10 mouse cellular contexts compared by ENCODE assay signal in genomic region chr2:131188311-131188710, GRCm38 (mm10). TPM values are rescaled to one million over a fixed set of nuclear protein-coding genes. Genes with fewer than 3 reads are reported as not detected.
A peak's percentile ranks its signal among the peaks of the same experiment; 100 is the strongest.
DNase-seq lines count a peak whose midpoint lies in the region; ATAC-seq and TF ChIP-seq lines count a peak whose summit lies in the region.
"Had no signal": no experiment of that assay in that cellular context is flagged by ENCODE, and none has a peak within 500 bp of the region (broad histone marks: within the 10 kb centered on the region; RNA-seq: fewer than 3 reads in every experiment).

No protein-coding gene starts in this region.

- H3K27ac ChIP-seq in heart, embryonic 16.5 days (ENCODE audit: low read length): no peak overlapping the region
- H3K27ac ChIP-seq in liver, embryonic 14.5 days: peak overlapping the region; percentile 90

- WGBS in heart, embryonic 16.5 days: 90% methylated on average over 5 of the region's 5 CpGs
- 59% methylated on average over 5 of the region's 5 CpGs for WGBS in liver, embryonic 14.5 days (ENCODE audit: insufficient replicate concordance)

- peak; percentile 42; the same call in 1 of the 2 replicates for TF ChIP-seq EP300 in liver, embryonic 14.5 days (IDR thresholded peaks at IDR 0.05; ENCODE audit: low read depth)

- H3K9me3 ChIP-seq in heart, embryonic 16.5 days (replicated peaks; ENCODE audit: control insufficient read depth, low read length): no peaks in the 10 kb centered on the region
- H3K9me3 ChIP-seq in liver, embryonic 14.5 days (ENCODE audit: control insufficient read depth, low read length): no peaks in the 10 kb centered on the region

- TF ChIP-seq CTCF in liver, embryonic 14.5 days (IDR thresholded peaks at IDR 0.05; ENCODE audit: low read depth): peak; percentile 70

- H3K36me3 ChIP-seq in heart, embryonic 16.5 days (ENCODE audit: control insufficient read depth, insufficient read depth): peaks cover 19% of the 10 kb centered on the region
- H3K36me3 ChIP-seq in liver, embryonic 14.5 days (replicated peaks; ENCODE audit: control insufficient read depth, insufficient read depth, low read depth): peaks cover 51% of the 10 kb centered on the region

- DNase-seq in heart, postnatal 14 days: no peak
- peak; percentile 68 for DNase-seq in CD4-positive, CD25-positive, alpha-beta regulatory T cell, adult 2 months (ENCODE audit: low read depth, low spot score)
- peak in 2 of 3 experiments; percentile 64 to 67 for DNase-seq in liver, embryonic 14.5 days (ENCODE audit: low read depth in 3 of 3, low spot score in 3 of 3)
- DNase-seq in cerebellum, adult 9-10 months: no peak
- no peak for DNase-seq in c-Kit-positive CD71-positive TER-119-positive erythroid progenitor cells, embryonic 14.5 days (ENCODE audit: low spot score)
- DNase-seq in thymus, postnatal 25 days: no peak
- DNase-seq: heart, postnatal 36 days; left cerebral cortex, postnatal 4 days had no signal

- peak overlapping the region; percentile 76; the same call in 1 of the 2 replicates for H3K4me2 ChIP-seq in heart, embryonic 16.5 days (ENCODE audit: low read depth, low read length)
- H3K4me2 ChIP-seq in liver, embryonic 14.5 days (ENCODE audit: low read depth): peak overlapping the region; percentile 98

- no peaks in the 10 kb centered on the region for H3K27me3 ChIP-seq in heart, embryonic 16.5 days (ENCODE audit: control insufficient read depth, insufficient read depth, low read length)
- H3K27me3 ChIP-seq in liver, embryonic 14.5 days (ENCODE audit: control insufficient read depth, insufficient read depth, low read length): no peaks in the 10 kb centered on the region

- no peak for ATAC-seq in heart, embryonic 16.5 days (replicated peaks; ENCODE audit: extremely low read depth, insufficient read depth, low FRiP score)
- peak; percentile 64 for ATAC-seq in erythroid progenitor cell, adult 5-6 weeks (replicated peaks; ENCODE audit: low FRiP score, poor library complexity, severe bottlenecking)
- ATAC-seq in liver, embryonic 14.5 days (ENCODE audit: insufficient read depth): peak; percentile 13; the same call in 1 of the 2 replicates

- intact Hi-C loops in heart, postnatal 14 days (cut with DNase I): no loop called here

- peaks cover 22% of the 10 kb centered on the region for H3K4me1 ChIP-seq in heart, embryonic 16.5 days (ENCODE audit: control insufficient read depth, insufficient read depth, low read length)
- peaks cover 27 to 34% of the 10 kb centered on the region in 2 experiments for H3K4me1 ChIP-seq in liver, embryonic 14.5 days (replicated peaks; ENCODE audit: control insufficient read depth in 2 of 2, insufficient read depth in 2 of 2, low read length in 1 of 2)

- no peak overlapping the region for H3K4me3 ChIP-seq in heart, embryonic 16.5 days (ENCODE audit: low read length)
- H3K4me3 ChIP-seq in liver, embryonic 14.5 days (ENCODE audit: insufficient read depth in 1 of 2, low read depth in 2 of 2, low read length in 2 of 2): peak overlapping the region; percentile 76 to 78

- H3K9ac ChIP-seq in heart, embryonic 16.5 days (ENCODE audit: low read length): no peak overlapping the region
- peak overlapping the region; percentile 95 for H3K9ac ChIP-seq in liver, embryonic 14.5 days (replicated peaks)

RNA-seq across cellular contexts. Expression of gene Spef1, which starts 1.2 kb away (rescaled TPM):
- 2.0 and 2.8 TPM in 2 replicates for polyA plus RNA-seq in heart, embryonic 16.5 days (2015; fragmentation: Nextera tagmentation; extraction: Ambion mirVana)
- total RNA-seq in heart, postnatal 14 days (2021): 1 to 10 TPM; 7.6 to 8.3 TPM
- total RNA-seq in erythroid progenitor cell, adult 5-6 weeks (2015; ENCODE audit: low replicate concordance): 4.6 and 4.7 TPM in 2 replicates
- total RNA-seq in erythroid progenitor cell, adult 5-6 weeks (2017; ENCODE audit: low replicate concordance): 4.1 and 6.4 TPM in 2 replicates
- 2.2 TPM in 2 replicates for polyA plus RNA-seq in liver, embryonic 14.5 days (2012; rRNA removed)
- polyA plus RNA-seq in liver, embryonic 14.5 days (2014; fragmentation: Nextera tagmentation; extraction: Ambion mirVana): 1.3 and 1.4 TPM in 2 replicates

RNA-seq across cellular contexts. Expression of gene Cdc25b, which starts 1.6 kb away (rescaled TPM):
- 50.4 and 55.8 TPM in 2 replicates for polyA plus RNA-seq in heart, embryonic 16.5 days (2015; fragmentation: Nextera tagmentation; extraction: Ambion mirVana)
- 10 to 100 TPM; 12.2 to 14.4 TPM for total RNA-seq in heart, postnatal 14 days (2021)
- total RNA-seq in erythroid progenitor cell, adult 5-6 weeks (2015; ENCODE audit: low replicate concordance): 345 and 367 TPM in 2 replicates
- total RNA-seq in erythroid progenitor cell, adult 5-6 weeks (2017; ENCODE audit: low replicate concordance): 664 and 783 TPM in 2 replicates
- polyA plus RNA-seq in liver, embryonic 14.5 days (2012; rRNA removed): 156 and 166 TPM in 2 replicates
- polyA plus RNA-seq in liver, embryonic 14.5 days (2014; fragmentation: Nextera tagmentation; extraction: Ambion mirVana): 184 and 209 TPM in 2 replicates

RNA-seq across cellular contexts. Expression of gene Cenpb, which starts 8.4 kb away (rescaled TPM):
- 7.4 and 7.9 TPM in 2 replicates for polyA plus RNA-seq in heart, embryonic 16.5 days (2015; fragmentation: Nextera tagmentation; extraction: Ambion mirVana)
- total RNA-seq in heart, postnatal 14 days (2021): 10 to 100 TPM; 60.6 to 61.0 TPM
- total RNA-seq in erythroid progenitor cell, adult 5-6 weeks (2015; ENCODE audit: low replicate concordance): 8.3 and 8.8 TPM in 2 replicates
- total RNA-seq in erythroid progenitor cell, adult 5-6 weeks (2017; ENCODE audit: low replicate concordance): 12.5 and 15.1 TPM in 2 replicates
- 11.0 and 12.4 TPM in 2 replicates for polyA plus RNA-seq in liver, embryonic 14.5 days (2012; rRNA removed)
- 2.7 and 3.0 TPM in 2 replicates for polyA plus RNA-seq in liver, embryonic 14.5 days (2014; fragmentation: Nextera tagmentation; extraction: Ambion mirVana)

RNA-seq across cellular contexts. Expression of gene Ap5s1, which starts 18.6 kb away (rescaled TPM):
- polyA plus RNA-seq in heart, embryonic 16.5 days (2015; fragmentation: Nextera tagmentation; extraction: Ambion mirVana): 40.7 and 41.9 TPM in 2 replicates
- 10 to 100 TPM; 37.3 to 40.8 TPM for total RNA-seq in heart, postnatal 14 days (2021)
- total RNA-seq in erythroid progenitor cell, adult 5-6 weeks (2015; ENCODE audit: low replicate concordance): 10.8 and 11.3 TPM in 2 replicates
- 10.9 and 11.4 TPM in 2 replicates for total RNA-seq in erythroid progenitor cell, adult 5-6 weeks (2017; ENCODE audit: low replicate concordance)
- 19.5 and 20.0 TPM in 2 replicates for polyA plus RNA-seq in liver, embryonic 14.5 days (2012; rRNA removed)
- 13.1 and 17.0 TPM in 2 replicates for polyA plus RNA-seq in liver, embryonic 14.5 days (2014; fragmentation: Nextera tagmentation; extraction: Ambion mirVana)

RNA-seq across cellular contexts. Expression of gene 1700037H04Rik, which starts 28.4 kb away (rescaled TPM):
- 65.1 and 73.7 TPM in 2 replicates for polyA plus RNA-seq in heart, embryonic 16.5 days (2015; fragmentation: Nextera tagmentation; extraction: Ambion mirVana)
- 10 to 100 TPM; 11.1 to 12.2 TPM for total RNA-seq in heart, postnatal 14 days (2021)
- total RNA-seq in erythroid progenitor cell, adult 5-6 weeks (2015; ENCODE audit: low replicate concordance): 124 and 160 TPM in 2 replicates
- 58.5 and 68.4 TPM in 2 replicates for total RNA-seq in erythroid progenitor cell, adult 5-6 weeks (2017; ENCODE audit: low replicate concordance)
- 105 and 125 TPM in 2 replicates for polyA plus RNA-seq in liver, embryonic 14.5 days (2012; rRNA removed)
- polyA plus RNA-seq in liver, embryonic 14.5 days (2014; fragmentation: Nextera tagmentation; extraction: Ambion mirVana): 129 and 153 TPM in 2 replicates

Comparison
In these comparisons a context has a peak if more than half of its experiments do, and no peak if none do; other contexts are left out.
1. DNase-seq: peak in CD4-positive, CD25-positive, alpha-beta regulatory T cell, adult 2 months (single experiment) and liver, embryonic 14.5 days (2 of 3); none in heart, postnatal 14 days (0 of 2), cerebellum, adult 9-10 months (single experiment), c-Kit-positive CD71-positive TER-119-positive erythroid progenitor cells, embryonic 14.5 days (single experiment) and thymus, postnatal 25 days (single experiment).
2. RNA of gene Cdc25b, which starts 1.6 kb away (total RNA-seq): 345 to 783 TPM in erythroid progenitor cell, adult 5-6 weeks; 12.2 to 14.4 TPM in heart, postnatal 14 days; every median in the first group is over 10 times any median in the second.